Mouse (Mus musculus) midbrain, embryonic 12.5 days (tissue): ENCODE data around the gene Kcnip1. TPM values are rescaled to one million over a fixed set of nuclear protein-coding genes. Genes with fewer than 3 reads are reported as not detected.
A peak's percentile ranks its signal among the peaks of the same experiment; 100 is the strongest.

ENCODE experiments used
- ATAC-seq: fragments of 200-750 bp; cut with Nextera tagmentation; 2 replicates; pipeline ENCODE4 v1.8.0; 2017; ENCODE audit warnings: low read depth, moderate TSS enrichment, moderate library complexity; ENCODE audit not compliant: low FRiP score
- H3K27ac ChIP-seq: fragments of 300-500 bp; sonication (generic); replicated peaks from 2 replicates; pipeline ENCODE4 v1.5.1; 2016; ENCODE audit warnings: mild to moderate bottlenecking
- H3K27me3 ChIP-seq: fragments of 300-500 bp; sonication (generic); 2 replicates; pipeline ENCODE4 v1.6.1; 2016; ENCODE audit warnings: mild to moderate bottlenecking
- H3K36me3 ChIP-seq: fragments of 300-500 bp; sonication (generic); 2 replicates; pipeline ENCODE4 v1.6.1; 2016
- H3K4me1 ChIP-seq: fragments of 300-500 bp; sonication (generic); 2 replicates; pipeline ENCODE4 v1.6.1; 2016
- H3K4me2 ChIP-seq: fragments of 300-500 bp; sonication (generic); replicated peaks from 2 replicates; pipeline ENCODE4 v1.6.1; 2016; ENCODE audit warnings: mild to moderate bottlenecking, moderate library complexity
- H3K4me3 ChIP-seq: fragments of 300-500 bp; sonication (generic); 2 replicates; pipeline ENCODE4 v1.5.1; 2016; ENCODE audit warnings: mild to moderate bottlenecking
- H3K9ac ChIP-seq: fragments of 300-500 bp; sonication (generic); replicated peaks from 2 replicates; pipeline ENCODE4 v1.6.1; 2016; ENCODE audit warnings: mild to moderate bottlenecking, moderate library complexity
- H3K9me3 ChIP-seq: fragments of 300-500 bp; sonication (generic); 2 replicates; pipeline ENCODE4 v1.6.1; 2016; ENCODE audit warnings: mild to moderate bottlenecking
- WGBS: fragments of 180-500 bp; shearing (Covaris S2); methylation state at CpG from one replicate; pipeline ENCODE4 v1.1.7; 2016; 5-methylcytosine and 5-hydroxymethylcytosine counted together
- polyA plus RNA-seq: library from polyadenylated mRNA; unstranded; fragments of >200 nt; fragmentation: Nextera tagmentation; extraction: Ambion mirVana; gene quantifications from 2 replicates; pipeline ENCODE4 v1.2.1, GENCODE M21; 2016

Gene Kcnip1
- polyA plus RNA-seq, 1 experiment from 2014 or later: 15.5 TPM

GRCm38 (mm10) chr11:33848685-33849084 is 144.3 kb downstream of the Kcnip1 start:
- Histone ChIP-seq H3K27ac (no peak overlapping the region), H3K36me3 (no peaks in the 10 kb centered on the region), H3K9ac (no peak overlapping the region), H3K27me3 (peaks cover 15% of the 10 kb centered on the region), H3K4me1 (peaks cover 4% of the 10 kb centered on the region), H3K4me2 (no peak overlapping the region), H3K9me3 (no peaks in the 10 kb centered on the region), H3K4me3 (no peak overlapping the region)
- WGBS: 93% methylated on average over 3 of the region's 3 CpGs
- ATAC-seq: no peak

DNA sequence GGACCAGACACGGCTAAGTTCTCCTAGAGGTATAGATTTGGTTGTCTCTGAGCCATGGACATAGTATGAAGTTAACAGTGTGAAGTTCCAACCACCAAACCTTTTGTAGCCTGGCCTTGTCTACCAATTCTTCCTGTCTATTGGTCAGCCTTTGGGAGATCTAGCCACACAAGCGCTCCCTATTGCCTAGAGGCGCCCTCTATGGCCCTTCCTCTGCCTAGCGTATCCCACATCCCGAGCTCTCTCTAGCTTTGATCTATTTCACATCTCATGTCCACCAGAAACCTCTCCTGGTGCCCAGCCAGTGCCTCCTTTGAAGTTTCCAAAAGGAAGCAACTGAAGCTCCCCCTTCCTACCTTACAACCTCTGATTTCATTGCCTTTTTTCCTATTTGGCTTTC is 147.0 kb downstream of the Kcnip1 start:
- Histone ChIP-seq H3K4me1 (peaks cover 14% of the 10 kb centered on the region), H3K9ac (no peak overlapping the region), H3K4me2 (no peak overlapping the region), H3K27me3 (peaks cover 40% of the 10 kb centered on the region), H3K9me3 (no peaks in the 10 kb centered on the region), H3K36me3 (no peaks in the 10 kb centered on the region), H3K27ac (no peak overlapping the region), H3K4me3 (no peak overlapping the region)
- WGBS: 65% methylated on average over 5 of the region's 5 CpGs
- no peak for ATAC-seq

GRCm38 (mm10) chr11:33843294-33843864 is 149.6 kb downstream of the Kcnip1 start:
- WGBS: under 1% methylated on average over 45 of the region's 52 CpGs
- Histone ChIP-seq H3K27ac (0 out of 2 replicates have a peak overlapping the region, but pooled peaks have one; percentile 25), H3K4me3 (peak overlapping the region; percentile 53), H3K27me3 (peaks cover 42% of the 10 kb centered on the region), H3K9ac (peak overlapping the region; percentile 71), H3K9me3 (no peaks in the 10 kb centered on the region), H3K4me1 (peaks cover 11% of the 10 kb centered on the region; the same call in 1 of the 2 replicates), H3K36me3 (no peaks in the 10 kb centered on the region), H3K4me2 (peak overlapping the region; percentile 86)
- ATAC-seq: peak; percentile 85

GRCm38 (mm10) chr11:33839049-33839448 is 153.9 kb downstream of the Kcnip1 start:
- peaks cover 18% of the 10 kb centered on the region; the same call in 1 of the 2 replicates for H3K4me1 ChIP-seq
- no peak for ATAC-seq
- 87% methylated on average over 3 of the region's 3 CpGs for WGBS
- no peaks in the 10 kb centered on the region for H3K9me3 ChIP-seq
- H3K36me3 ChIP-seq: no peaks in the 10 kb centered on the region
- H3K27me3 ChIP-seq: peaks cover 34% of the 10 kb centered on the region
- H3K27ac ChIP-seq: no peak overlapping the region
- H3K4me2 ChIP-seq: no peak overlapping the region
- no peak overlapping the region for H3K9ac ChIP-seq
- no peak overlapping the region for H3K4me3 ChIP-seq

DNA sequence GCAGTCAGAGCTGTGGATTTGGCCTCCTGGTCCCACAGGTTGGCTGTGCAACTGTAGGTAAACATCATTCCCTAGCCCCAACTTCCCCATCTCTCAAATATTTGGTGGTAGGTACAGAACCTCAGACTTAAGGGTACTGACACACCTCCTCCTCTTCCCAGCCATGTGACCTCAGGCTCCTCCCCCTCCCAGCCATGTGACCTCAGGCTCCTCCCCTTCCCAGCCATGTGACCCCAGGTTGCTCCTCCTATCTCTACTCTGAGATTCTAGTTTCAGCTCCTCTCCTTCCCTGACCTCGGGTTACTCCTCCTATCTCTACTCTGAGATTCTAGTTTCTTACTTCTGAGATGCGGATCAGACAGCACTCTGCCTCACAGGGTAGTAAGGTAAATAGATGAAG is 163.2 kb downstream of the Kcnip1 start:
- WGBS: 86% methylated on average over 2 of the region's 2 CpGs
- H3K9me3 ChIP-seq: no peaks in the 10 kb centered on the region
- no peak for ATAC-seq

GRCm38 (mm10) chr11:33827829-33828206 is 165.1 kb downstream of the Kcnip1 start:
- 78% methylated on average over 6 of the region's 6 CpGs for WGBS
- ATAC-seq: no peak
- H3K9ac ChIP-seq: no peak overlapping the region

More for the DNA sequence above, 163.2 kb downstream of the Kcnip1 start:
- Histone ChIP-seq H3K9ac (no peak overlapping the region), H3K36me3 (no peaks in the 10 kb centered on the region), H3K4me2 (no peak overlapping the region), H3K27me3 (no peaks in the 10 kb centered on the region), H3K27ac (no peak overlapping the region), H3K4me3 (no peak overlapping the region), H3K4me1 (peaks cover 14% of the 10 kb centered on the region)

DNA sequence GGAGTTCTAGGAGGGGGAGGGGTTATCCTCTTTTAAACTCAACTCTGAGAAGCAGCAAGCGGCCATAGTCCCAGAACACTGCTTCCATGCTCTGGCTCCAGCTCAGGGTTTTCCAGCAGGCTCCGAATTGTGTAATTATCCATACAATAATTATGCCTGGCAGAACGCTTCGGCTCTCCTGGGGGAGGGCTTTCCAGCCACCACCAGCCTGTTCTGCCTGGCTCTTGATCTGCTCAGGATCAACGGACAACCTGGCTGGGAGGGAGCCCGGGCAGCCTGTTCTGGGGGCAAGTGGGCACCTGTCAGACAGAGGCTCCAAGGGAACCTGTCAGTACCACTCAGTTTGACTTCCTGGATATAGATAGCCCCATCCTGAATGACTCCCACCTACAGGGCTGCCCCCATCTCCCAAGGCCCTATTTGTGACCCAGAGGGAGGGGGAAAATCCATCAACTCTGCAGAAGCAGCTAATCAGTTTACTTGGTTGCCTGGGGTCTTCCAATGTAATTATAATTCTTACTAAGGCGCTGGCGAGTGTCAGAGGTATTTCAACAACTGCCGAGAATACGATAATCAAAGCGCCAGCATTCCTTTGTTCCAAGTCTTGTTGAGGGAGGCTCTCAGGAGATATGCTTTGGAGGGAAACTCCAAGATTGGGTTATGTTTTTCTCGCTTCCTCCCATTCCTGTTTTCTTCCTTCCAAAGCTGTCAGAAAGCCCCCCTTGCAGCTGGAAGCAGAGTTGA is 165.7 kb downstream of the Kcnip1 start:
- H3K4me2 ChIP-seq: no peak overlapping the region
- H3K4me1 ChIP-seq: peaks cover 17% of the 10 kb centered on the region
- whole genome bisulfite sequencing: 55% methylated on average over 12 of the region's 12 CpGs
- no peak overlapping the region for H3K4me3 ChIP-seq
- H3K27ac ChIP-seq: peak overlapping the region; percentile 36; the same call in 1 of the 2 replicates
- no peaks in the 10 kb centered on the region for H3K27me3 ChIP-seq
- H3K9ac ChIP-seq: no peak overlapping the region
- no peak for ATAC-seq
- H3K9me3 ChIP-seq: no peaks in the 10 kb centered on the region
- H3K36me3 ChIP-seq: no peaks in the 10 kb centered on the region

More at GRCm38 (mm10) chr11:33827829-33828206, 165.1 kb downstream of the Kcnip1 start:
- Histone ChIP-seq H3K27ac (0 out of 2 replicates have a peak overlapping the region, but pooled peaks have one; percentile 36), H3K4me3 (no peak overlapping the region), H3K9me3 (no peaks in the 10 kb centered on the region), H3K4me2 (no peak overlapping the region), H3K27me3 (no peaks in the 10 kb centered on the region), H3K36me3 (no peaks in the 10 kb centered on the region), H3K4me1 (peaks cover 17% of the 10 kb centered on the region)

GRCm38 (mm10) chr11:33824739-33825138 is 168.2 kb downstream of the Kcnip1 start:
- ATAC-seq: no peak

DNA sequence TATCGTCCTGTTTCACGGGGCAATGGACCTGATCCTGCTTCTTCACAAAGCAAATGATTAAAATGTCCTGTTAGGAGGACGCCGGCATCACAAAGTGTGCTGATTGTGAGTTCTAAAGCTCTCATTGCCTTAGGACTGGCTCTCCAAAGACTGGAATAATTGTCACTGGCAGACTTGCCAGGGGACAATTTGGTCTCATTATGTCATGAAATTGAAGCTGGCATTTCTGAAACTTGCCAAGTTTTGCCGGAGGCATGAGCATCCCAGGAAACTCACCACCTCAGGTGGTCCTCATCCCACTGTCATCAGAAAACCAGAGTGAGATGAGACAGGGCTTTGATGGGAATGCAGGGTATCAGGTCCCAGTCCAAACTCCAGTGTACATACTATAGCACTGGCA is 171.6 kb downstream of the Kcnip1 start:
- Histone ChIP-seq H3K36me3 (no peaks in the 10 kb centered on the region), H3K4me2 (no peak overlapping the region), H3K27ac (no peak overlapping the region), H3K4me1 (peaks cover 3% of the 10 kb centered on the region; the same call in 1 of the 2 replicates), H3K9me3 (no peaks in the 10 kb centered on the region), H3K4me3 (no peak overlapping the region), H3K27me3 (no peaks in the 10 kb centered on the region), H3K9ac (no peak overlapping the region)
- ATAC-seq: no peak
- 85% methylated on average over 5 of the region's 5 CpGs for WGBS

More at GRCm38 (mm10) chr11:33824739-33825138, 168.2 kb downstream of the Kcnip1 start:
- 63% methylated on average over 6 of the region's 6 CpGs for WGBS
- Histone ChIP-seq H3K4me1 (peaks cover 17% of the 10 kb centered on the region), H3K9ac (no peak overlapping the region), H3K4me2 (no peak overlapping the region), H3K27ac (no peak overlapping the region), H3K4me3 (no peak overlapping the region), H3K36me3 (no peaks in the 10 kb centered on the region), H3K27me3 (no peaks in the 10 kb centered on the region), H3K9me3 (no peaks in the 10 kb centered on the region)

DNA sequence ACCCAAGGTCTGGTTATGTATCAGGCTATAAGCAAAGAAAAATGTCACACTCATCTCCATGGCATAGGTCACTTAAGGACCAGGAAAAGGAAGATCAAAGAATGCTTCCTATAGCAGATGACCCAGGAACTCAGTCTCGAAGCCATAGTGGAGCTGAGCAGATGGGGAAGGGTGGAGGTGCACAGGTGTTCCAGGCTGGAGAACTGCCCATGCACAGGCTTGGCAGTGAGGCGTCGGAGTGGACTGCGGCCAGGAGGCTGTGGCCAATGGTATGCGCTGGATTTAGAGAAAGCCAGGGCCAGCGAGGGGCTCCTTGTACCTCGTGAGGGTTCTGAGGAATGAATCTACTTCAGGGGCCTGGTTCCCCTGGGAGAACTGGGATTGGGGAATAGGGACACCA is 172.1 kb downstream of the Kcnip1 start:
- ATAC-seq: no peak
- H3K27ac ChIP-seq: no peak overlapping the region
- H3K9ac ChIP-seq: no peak overlapping the region
- H3K4me3 ChIP-seq: no peak overlapping the region
- H3K36me3 ChIP-seq: no peaks in the 10 kb centered on the region
- no peak overlapping the region for H3K4me2 ChIP-seq
- H3K9me3 ChIP-seq: no peaks in the 10 kb centered on the region
- H3K27me3 ChIP-seq: no peaks in the 10 kb centered on the region
- H3K4me1 ChIP-seq: peaks cover 3% of the 10 kb centered on the region; the same call in 1 of the 2 replicates
- WGBS: 93% methylated on average over 7 of the region's 7 CpGs

DNA sequence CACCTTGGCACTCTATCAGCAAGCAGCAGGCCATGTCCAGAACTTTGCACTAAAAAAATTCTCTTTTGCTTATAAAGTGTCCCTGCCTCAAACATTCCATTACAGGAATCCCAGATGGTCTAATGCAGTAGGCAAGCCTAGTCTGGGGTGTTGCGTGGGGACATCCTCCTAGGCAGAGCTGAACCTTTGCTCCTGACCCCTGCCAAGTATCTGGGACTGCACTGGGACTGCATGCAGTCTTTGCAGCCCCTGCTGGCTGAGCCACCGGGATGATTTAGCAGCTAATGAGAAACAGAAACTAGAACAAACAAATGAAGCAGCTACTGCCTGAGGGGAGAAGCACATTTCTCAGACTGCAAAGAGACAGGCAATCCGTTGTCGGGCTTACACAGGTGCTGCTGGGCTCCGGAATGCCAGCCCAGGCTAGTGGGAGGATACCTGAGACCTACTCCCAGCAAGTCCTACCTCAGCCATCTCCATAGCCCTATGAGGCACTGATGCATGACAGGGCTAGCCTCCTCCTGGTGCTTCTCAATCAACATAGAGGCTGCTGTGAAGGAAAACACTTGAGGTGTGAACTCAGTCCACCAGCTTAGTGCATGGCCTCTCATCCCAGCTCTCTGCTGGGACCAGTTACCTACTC is 174.0 kb downstream of the Kcnip1 start:
- Histone ChIP-seq H3K27ac (0 out of 2 replicates have a peak overlapping the region, but pooled peaks have one; percentile 7), H3K27me3 (no peaks in the 10 kb centered on the region), H3K4me2 (no peak overlapping the region), H3K4me1 (peaks cover 3% of the 10 kb centered on the region; the same call in 1 of the 2 replicates), H3K36me3 (no peaks in the 10 kb centered on the region), H3K9ac (no peak overlapping the region), H3K9me3 (no peaks in the 10 kb centered on the region), H3K4me3 (no peak overlapping the region)
- ATAC-seq: no peak
- 63% methylated on average over 5 of the region's 5 CpGs for WGBS

DNA sequence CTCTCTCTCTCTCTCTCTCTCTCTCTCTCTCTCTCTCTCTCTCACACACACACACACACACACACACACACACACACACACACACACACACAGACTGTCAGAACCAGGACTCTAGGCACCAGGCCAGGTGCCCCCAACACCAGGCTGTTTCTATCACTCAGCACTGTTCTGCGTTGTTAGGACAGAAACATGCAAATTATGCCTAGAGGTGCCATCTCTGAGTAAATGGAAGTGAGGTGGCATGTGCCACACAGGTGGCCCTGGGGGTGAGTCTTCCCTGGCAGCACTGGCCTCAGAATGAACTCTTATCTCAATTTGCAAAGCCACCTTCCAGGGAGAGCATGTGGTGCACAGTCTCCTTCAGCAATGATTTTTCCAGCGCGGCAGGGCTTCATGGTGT is 176.9 kb downstream of the Kcnip1 start:
- H3K27me3 ChIP-seq: no peaks in the 10 kb centered on the region
- H3K9me3 ChIP-seq: no peaks in the 10 kb centered on the region
- no peaks in the 10 kb centered on the region for H3K36me3 ChIP-seq
- 50% methylated on average over 3 of the region's 3 CpGs for WGBS
- H3K4me3 ChIP-seq: no peak overlapping the region
- no peak overlapping the region for H3K9ac ChIP-seq
- H3K4me2 ChIP-seq: no peak overlapping the region
- no peak for ATAC-seq
- no peak overlapping the region for H3K27ac ChIP-seq
- no peaks in the 10 kb centered on the region for H3K4me1 ChIP-seq
